Mouse (Mus musculus) layer of hippocampus, postnatal 10 days (tissue): ENCODE results near the gene Gm5773. TPM values are rescaled to one million over a fixed set of nuclear protein-coding genes. Genes with fewer than 3 reads are reported as not detected.
"Not testable (repeated sequence)": the region's sequence is repeated elsewhere in the genome, so short reads cannot be mapped to it uniquely, and the experiment has no call there.

Experiments
- DNase-seq, 2 experiments: peaks; one replicate each; pipeline ENCODE4 v3.0.0; 2021; ENCODE audit warnings: low spot score in 2 of 2
- long read RNA-seq: library from polyadenylated mRNA; stranded (forward); transcript quantifications from one replicate; pipeline ENCODE4 v2.0.0, GENCODE M21; 2023
- total RNA-seq, 2 experiments: library from RNA; stranded (reverse); gene quantifications; 2 replicates each; pipeline ENCODE4 v1.2.3; 2021

The Gm5773 gene
- not detected for total RNA-seq
- long read RNA-seq, result 0 reads

GRCm38 (mm10) chr3:93772700-93773099 lies at the start of gene Gm5773:
TSS of gene Gm5773 (plus strand) at chr3:93773000.
- not testable (repeated sequence) for DNase-seq

- not testable (repeated sequence) for DNase-seq
Observed at GRCm38 (mm10) chr3:93745475-93745874, 27.3 kb upstream of the Gm5773 start.

- DNase-seq, result not testable (repeated sequence)
Observed at GRCm38 (mm10) chr3:93754022-93754421, 18.8 kb upstream of the Gm5773 start.

- DNase-seq, result not testable (repeated sequence)
Observed at GRCm38 (mm10) chr3:93796098-93796497, 23.3 kb downstream of the Gm5773 start, which contains the start of gene Tdpoz4. TSS of gene Tdpoz4 (plus strand) at chr3:93796398.

- not testable (repeated sequence) for DNase-seq
Observed at GRCm38 (mm10) chr3:93813341-93813740, 40.5 kb downstream of the Gm5773 start.

Other genes with a start within 250 kb of the Gm5773 start
- 10 to 100 TPM; 66.3 to 71.8 TPM for gene S100a10, start 217.9 kb upstream of the Gm5773 start, total RNA-seq
- gene Tdpoz2, start 120.3 kb upstream of the Gm5773 start, total RNA-seq, result not detected
- gene Tdpoz1, start 96.7 kb upstream of the Gm5773 start, total RNA-seq, result not detected
- not detected for gene Gm37596, start 79.9 kb upstream of the Gm5773 start, total RNA-seq
- gene Tdpoz4, start 23.4 kb downstream of the Gm5773 start, total RNA-seq, result not detected
- gene Tdpoz3, start 53.0 kb downstream of the Gm5773 start, total RNA-seq, result not detected
- not detected for gene Gm9117, start 170.5 kb downstream of the Gm5773 start, total RNA-seq
- gene Tdpoz5, start 188.3 kb downstream of the Gm5773 start, total RNA-seq, result not detected